Mouse (Mus musculus): ENCODE results near the gene Rfx5. TPM values are rescaled to one million over a fixed set of nuclear protein-coding genes. Genes with fewer than 3 reads are reported as not detected.
A peak's percentile ranks its signal among the peaks of the same experiment; 100 is the strongest.
"Not testable (repeated sequence)": the region's sequence is repeated elsewhere in the genome, so short reads cannot be mapped to it uniquely, and the experiment has no call there.

Rfx5 gene
- polyA plus RNA-seq, 1 experiment from 2014 or later = 8.6 TPM

GRCm38 (mm10) chr3:94942211-94942967, 11.5 kb upstream of the Rfx5 start:
- H3K4me1 ChIP-seq; ATAC-seq (ENCODE audit: low FRiP score): not testable (repeated sequence)
- WGBS = 81% methylated on average over 9 of the region's 9 CpGs

GRCm38 (mm10) chr3:94943706-94944105, 10.2 kb upstream of the Rfx5 start:
- H3K4me2 ChIP-seq; H3K9me3 ChIP-seq; H3K4me3 ChIP-seq (replicated peaks); H3K9ac ChIP-seq; H3K4me1 ChIP-seq; H3K36me3 ChIP-seq (replicated peaks); ATAC-seq (ENCODE audit: low FRiP score); H3K27ac ChIP-seq; H3K27me3 ChIP-seq: not testable (repeated sequence)
- 20% methylated on average over 4 of the region's 4 CpGs for WGBS

More at GRCm38 (mm10) chr3:94942211-94942967, 11.5 kb upstream of the Rfx5 start:
- H3K9me3 ChIP-seq; H3K36me3 ChIP-seq (replicated peaks); H3K27ac ChIP-seq; H3K4me2 ChIP-seq; H3K4me3 ChIP-seq (replicated peaks); H3K9ac ChIP-seq; H3K27me3 ChIP-seq: not testable (repeated sequence)

- Histone ChIP-seq H3K4me3 (replicated peaks) (no peak overlapping the region), H3K9ac (no peak overlapping the region), H3K36me3 (replicated peaks) (no peaks in the 10 kb centered on the region), H3K4me2 (no peak overlapping the region), H3K27me3 (no peaks in the 10 kb centered on the region), H3K27ac (no peak overlapping the region), H3K4me1 (peaks cover 5% of the 10 kb centered on the region; the same call in 1 of the 2 replicates), H3K9me3 (no peaks in the 10 kb centered on the region)
- WGBS = 73% methylated on average over 3 of the region's 3 CpGs
- ATAC-seq (ENCODE audit: low FRiP score) = no peak
Observed at GRCm38 (mm10) chr3:94948066-94948614, 5.7 kb upstream of the Rfx5 start.

- Histone ChIP-seq H3K9ac (no peak overlapping the region), H3K4me2 (no peak overlapping the region), H3K4me3 (replicated peaks) (no peak overlapping the region), H3K36me3 (replicated peaks) (no peaks in the 10 kb centered on the region), H3K27me3 (no peaks in the 10 kb centered on the region), H3K4me1 (peaks cover 8% of the 10 kb centered on the region; the same call in 1 of the 2 replicates), H3K9me3 (no peaks in the 10 kb centered on the region), H3K27ac (no peak overlapping the region)
- ATAC-seq (ENCODE audit: low FRiP score) = no peak
- WGBS = 86% methylated on average over 3 of the region's 3 CpGs
Observed at GRCm38 (mm10) chr3:94949645-94950044, 4.2 kb upstream of the Rfx5 start.

GRCm38 (mm10) chr3:94952806-94953205, 1.1 kb upstream of the Rfx5 start:
- Histone ChIP-seq H3K9ac (no peak overlapping the region), H3K27ac (no peak overlapping the region), H3K36me3 (replicated peaks) (peaks cover 22% of the 10 kb centered on the region), H3K27me3 (no peaks in the 10 kb centered on the region), H3K9me3 (no peaks in the 10 kb centered on the region), H3K4me3 (replicated peaks) (peak overlapping the region; percentile 74), H3K4me1 (peaks cover 18% of the 10 kb centered on the region), H3K4me2 (peak overlapping the region; percentile 67)
- 72% methylated on average over 5 of the region's 5 CpGs for WGBS
- ATAC-seq (ENCODE audit: low FRiP score) = no peak

GRCm38 (mm10) chr3:94953384-94953763, 501 bp upstream of the Rfx5 start:
- ATAC-seq (ENCODE audit: low FRiP score) = no peak; the same call in 1 of the 2 replicates

GRCm38 (mm10) chr3:94958295-94958694, 4.4 kb downstream of the Rfx5 start:
- H3K4me2 ChIP-seq = no peak overlapping the region
- H3K27me3 ChIP-seq = no peaks in the 10 kb centered on the region
- no peak overlapping the region for H3K9ac ChIP-seq
- no peak for ATAC-seq (ENCODE audit: low FRiP score)
- H3K4me1 ChIP-seq = peaks cover 12% of the 10 kb centered on the region
- no peak overlapping the region for H3K4me3 ChIP-seq (replicated peaks)
- peaks cover 38% of the 10 kb centered on the region for H3K36me3 ChIP-seq (replicated peaks)
- H3K27ac ChIP-seq = no peak overlapping the region
- WGBS = 91% methylated on average over 8 of the region's 8 CpGs
- no peaks in the 10 kb centered on the region for H3K9me3 ChIP-seq

More at GRCm38 (mm10) chr3:94953384-94953763, 501 bp upstream of the Rfx5 start:
- H3K4me2 ChIP-seq = peak overlapping the region; percentile 67
- peaks cover 18% of the 10 kb centered on the region for H3K4me1 ChIP-seq
- H3K27ac ChIP-seq = peak overlapping the region; percentile 93
- H3K4me3 ChIP-seq (replicated peaks) = peak overlapping the region; percentile 74
- H3K36me3 ChIP-seq (replicated peaks) = peaks cover 27% of the 10 kb centered on the region
- no peaks in the 10 kb centered on the region for H3K9me3 ChIP-seq
- WGBS = 18% methylated on average over 9 of the region's 9 CpGs
- peak overlapping the region; percentile 85 for H3K9ac ChIP-seq
- no peaks in the 10 kb centered on the region for H3K27me3 ChIP-seq

- no peak overlapping the region for H3K4me2 ChIP-seq
- peaks cover 38% of the 10 kb centered on the region for H3K36me3 ChIP-seq (replicated peaks)
- no peak overlapping the region for H3K4me3 ChIP-seq (replicated peaks)
- H3K27me3 ChIP-seq = no peaks in the 10 kb centered on the region
- H3K4me1 ChIP-seq = peaks cover 7% of the 10 kb centered on the region
- H3K9me3 ChIP-seq = no peaks in the 10 kb centered on the region
- H3K9ac ChIP-seq = no peak overlapping the region
- 52% methylated on average over 8 of the region's 8 CpGs for WGBS
- no peak overlapping the region for H3K27ac ChIP-seq
- no peak for ATAC-seq (ENCODE audit: low FRiP score)
Observed at GRCm38 (mm10) chr3:94959871-94960270, 6.0 kb downstream of the Rfx5 start.

- H3K9me3 ChIP-seq = no peaks in the 10 kb centered on the region
- H3K4me3 ChIP-seq (replicated peaks) = no peak overlapping the region
- ATAC-seq (ENCODE audit: low FRiP score) = no peak
- no peak overlapping the region for H3K9ac ChIP-seq
- 54% methylated on average over 5 of the region's 5 CpGs for WGBS
- no peak overlapping the region for H3K4me2 ChIP-seq
- no peaks in the 10 kb centered on the region for H3K27me3 ChIP-seq
- peaks cover 3% of the 10 kb centered on the region for H3K4me1 ChIP-seq
- no peak overlapping the region for H3K27ac ChIP-seq
- H3K36me3 ChIP-seq (replicated peaks) = peaks cover 38% of the 10 kb centered on the region
Observed at GRCm38 (mm10) chr3:94960322-94960721, 6.4 kb downstream of the Rfx5 start.

GRCm38 (mm10) chr3:94964989-94965388, 11.1 kb downstream of the Rfx5 start:
- no peaks in the 10 kb centered on the region for H3K36me3 ChIP-seq (replicated peaks)
- H3K9ac ChIP-seq = no peak overlapping the region
- no peaks in the 10 kb centered on the region for H3K27me3 ChIP-seq
- H3K4me1 ChIP-seq = no peaks in the 10 kb centered on the region
- H3K27ac ChIP-seq = no peak overlapping the region
- no peak for ATAC-seq (ENCODE audit: low FRiP score)
- no peak overlapping the region for H3K4me2 ChIP-seq
- 92% methylated on average over 1 of the region's 1 CpGs for WGBS
- no peaks in the 10 kb centered on the region for H3K9me3 ChIP-seq
- H3K4me3 ChIP-seq (replicated peaks) = no peak overlapping the region

- no peaks in the 10 kb centered on the region for H3K36me3 ChIP-seq (replicated peaks)
- no peak overlapping the region for H3K27ac ChIP-seq
- no peaks in the 10 kb centered on the region for H3K9me3 ChIP-seq
- H3K4me1 ChIP-seq = no peaks in the 10 kb centered on the region
- ATAC-seq (ENCODE audit: low FRiP score) = no peak
- no peaks in the 10 kb centered on the region for H3K27me3 ChIP-seq
- no peak overlapping the region for H3K4me3 ChIP-seq (replicated peaks)
- WGBS = 81% methylated on average over 1 of the region's 1 CpGs
- H3K9ac ChIP-seq = no peak overlapping the region
- no peak overlapping the region for H3K4me2 ChIP-seq
Observed at GRCm38 (mm10) chr3:94965878-94966277, 12.0 kb downstream of the Rfx5 start.

GRCm38 (mm10) chr3:94972552-94972951, 18.7 kb downstream of the Rfx5 start:
- Histone ChIP-seq H3K4me3 (replicated peaks) (no peak overlapping the region), H3K9me3 (no peaks in the 10 kb centered on the region), H3K9ac (no peak overlapping the region), H3K4me1 (peaks cover 17% of the 10 kb centered on the region), H3K4me2 (no peak overlapping the region), H3K36me3 (replicated peaks) (0 out of 2 replicates have a peak, but pooled peaks cover 3% of the 10 kb centered on the region), H3K27ac (no peak overlapping the region), H3K27me3 (no peaks in the 10 kb centered on the region)
- ATAC-seq (ENCODE audit: low FRiP score) = no peak
- 91% methylated on average over 3 of the region's 3 CpGs for WGBS

- Histone ChIP-seq H3K36me3 (replicated peaks) (0 out of 2 replicates have a peak, but pooled peaks cover 8% of the 10 kb centered on the region), H3K9me3 (no peaks in the 10 kb centered on the region), H3K4me3 (replicated peaks) (peak overlapping the region; percentile 92), H3K4me1 (peaks cover 17% of the 10 kb centered on the region), H3K27me3 (no peaks in the 10 kb centered on the region), H3K27ac (no peak overlapping the region), H3K9ac (peak overlapping the region; percentile 48; the same call in 1 of the 2 replicates), H3K4me2 (peak overlapping the region; percentile 70)
- no peak for ATAC-seq (ENCODE audit: low FRiP score)
- WGBS = 85% methylated on average over 5 of the region's 5 CpGs
Observed at GRCm38 (mm10) chr3:94973620-94974019, 19.7 kb downstream of the Rfx5 start.
